In genomic region chr13:59538661-59539060, GRCm38 (mm10) we compare ENCODE assay signal across 21 mouse cellular contexts. TPM values are rescaled to one million over a fixed set of nuclear protein-coding genes. Genes with fewer than 3 reads are reported as not detected.
DNase-seq lines count a peak whose midpoint lies in the region; ATAC-seq and TF ChIP-seq lines count a peak whose summit lies in the region.
"Had no signal": no experiment of that assay in that cellular context is flagged by ENCODE, and none has a peak within 500 bp of the region (broad histone marks: within the 10 kb centered on the region; RNA-seq: fewer than 3 reads in every experiment).

No protein-coding gene starts in this region.

- H3K36me3 ChIP-seq in heart, embryonic 10.5 days, result peaks cover 8% of the 10 kb centered on the region; the same call in 1 of the 2 replicates
- H3K36me3 ChIP-seq in lung, postnatal 0 days (ENCODE audit: insufficient read depth, low read length), result no peaks in the 10 kb centered on the region
- H3K36me3 ChIP-seq: embryonic facial prominence, embryonic 15.5 days; forebrain, embryonic 10.5 days; forebrain, embryonic 12.5 days had no signal

- peak; percentile 62 for DNase-seq in heart, embryonic 10.5 days (ENCODE audit: low spot score)
- no peak for DNase-seq in heart, postnatal 25 days (ENCODE audit: low spot score)
- peak; percentile 39 for DNase-seq in lung, postnatal 0 days (ENCODE audit: low spot score)
- DNase-seq in lung, adult 2 months, result no peak
- DNase-seq: adrenal gland, adult 2 months; adrenal gland, postnatal 10 days; adrenal gland, postnatal 25 days; cerebellum, adult 11 months; cerebellum, adult 18-20 months; cerebellum, adult 8-10 months; cerebellum, adult 9-11 months; cerebellum, postnatal 14 days; cerebellum, postnatal 36 days; embryo, embryonic 11 days had no signal

- no peak overlapping the region for H3K4me2 ChIP-seq in lung, postnatal 0 days (replicated peaks; ENCODE audit: low read depth, low read length)
- H3K4me2 ChIP-seq: embryonic facial prominence, embryonic 13.5 days; embryonic facial prominence, embryonic 15.5 days; forebrain, embryonic 12.5 days had no signal

- no peaks in the 10 kb centered on the region for H3K27me3 ChIP-seq in heart, embryonic 10.5 days (ENCODE audit: insufficient read depth, poor library complexity, severe bottlenecking)
- H3K27me3 ChIP-seq in lung, postnatal 0 days (replicated peaks; ENCODE audit: insufficient read depth, low read length), result no peaks in the 10 kb centered on the region
- H3K27me3 ChIP-seq: embryonic facial prominence, embryonic 13.5 days; embryonic facial prominence, embryonic 15.5 days; forebrain, embryonic 12.5 days had no signal

- no peak overlapping the region for H3K9ac ChIP-seq in lung, postnatal 0 days (replicated peaks; ENCODE audit: low read depth)
- H3K9ac ChIP-seq: embryonic facial prominence, embryonic 13.5 days; embryonic facial prominence, embryonic 15.5 days; forebrain, embryonic 12.5 days had no signal

- ATAC-seq in lung, postnatal 0 days, result peak; percentile 38; the same call in 1 of the 2 replicates
- ATAC-seq: forebrain, embryonic 14.5 days; forebrain, embryonic 16.5 days had no signal

- no peak for TF ChIP-seq CTCF in lung, postnatal 0 days (IDR thresholded peaks at IDR 0.05)
- TF ChIP-seq CTCF in lung, adult 2 months (IDR thresholded peaks at IDR 0.05; ENCODE audit: insufficient read depth, low read length), result no peak

- intact Hi-C loops in heart, postnatal 25 days (cut with DNase I), result no loop called here

- peaks cover 5% of the 10 kb centered on the region; the same call in 1 of the 2 replicates for H3K4me1 ChIP-seq in heart, embryonic 10.5 days
- H3K4me1 ChIP-seq in lung, postnatal 0 days (ENCODE audit: insufficient read depth, low read depth, low read length), result no peaks in the 10 kb centered on the region
- no peaks in the 10 kb centered on the region for H3K4me1 ChIP-seq in lung, adult 2 months (ENCODE audit: control insufficient read depth, insufficient read depth, low read length)
- H3K4me1 ChIP-seq: embryonic facial prominence, embryonic 15.5 days; forebrain, embryonic 10.5 days; forebrain, embryonic 12.5 days had no signal

- H3K4me3 ChIP-seq in heart, embryonic 10.5 days, result no peak overlapping the region
- no peak overlapping the region for H3K4me3 ChIP-seq in lung, postnatal 0 days (ENCODE audit: low read depth, low read length)
- no peak overlapping the region for H3K4me3 ChIP-seq in lung, adult 2 months (replicated peaks; ENCODE audit: extremely low read depth, low read depth, low read length)
- H3K4me3 ChIP-seq: embryonic facial prominence, embryonic 13.5 days; embryonic facial prominence, embryonic 15.5 days; erythroblast, embryonic 14.5 days; forebrain, embryonic 10.5 days; forebrain, embryonic 12.5 days had no signal

- H3K27ac ChIP-seq in heart, embryonic 10.5 days, result no peak overlapping the region
- no peak overlapping the region for H3K27ac ChIP-seq in lung, postnatal 0 days (ENCODE audit: low read length)
- H3K27ac ChIP-seq: embryonic facial prominence, embryonic 13.5 days; embryonic facial prominence, embryonic 15.5 days; forebrain, embryonic 10.5 days; forebrain, embryonic 12.5 days had no signal

- no peaks in the 10 kb centered on the region for H3K9me3 ChIP-seq in heart, embryonic 10.5 days
- H3K9me3 ChIP-seq in lung, postnatal 0 days (ENCODE audit: low read length), result no peaks in the 10 kb centered on the region
- H3K9me3 ChIP-seq: embryonic facial prominence, embryonic 13.5 days; embryonic facial prominence, embryonic 15.5 days; forebrain, embryonic 10.5 days; forebrain, embryonic 12.5 days had no signal

- no peak for TF ChIP-seq POLR2A in lung, adult 2 months (IDR thresholded peaks at IDR 0.05; ENCODE audit: borderline replicate concordance, extremely low read depth, low read depth, low read length)

- WGBS in heart, embryonic 10.5 days, result 93% methylated on average over 5 of the region's 5 CpGs
- WGBS in lung, postnatal 0 days, result 77% methylated on average over 5 of the region's 5 CpGs
- WGBS in lung, adult 2 months, result 83% methylated on average over 5 of the region's 5 CpGs

- no peak for TF ChIP-seq EP300 in lung, postnatal 0 days (IDR thresholded peaks at IDR 0.05)

RNA-seq across cellular contexts. Expression of gene Agtpbp1, which starts 46.4 kb away (rescaled TPM):
- 8.8 and 14.4 TPM in 2 replicates for polyA plus RNA-seq in heart, embryonic 10.5 days (2016; fragmentation: Nextera tagmentation; extraction: Ambion mirVana)
- total RNA-seq in heart, postnatal 25 days (2021), result 100 to 1,000 TPM; 143 to 166 TPM
- polyA plus RNA-seq in lung, postnatal 0 days (2015; fragmentation: Nextera tagmentation; extraction: Ambion mirVana), result 14.1 and 17.3 TPM in 2 replicates
- polyA plus RNA-seq in lung, adult 2 months (2012; rRNA removed), result 5.6 and 9.9 TPM in 2 replicates

RNA-seq across cellular contexts. Expression of gene Naa35, which starts 46.4 kb away (rescaled TPM):
- 78.9 and 92.6 TPM in 2 replicates for polyA plus RNA-seq in heart, embryonic 10.5 days (2016; fragmentation: Nextera tagmentation; extraction: Ambion mirVana)
- 10 to 100 TPM; 78.6 to 96.1 TPM for total RNA-seq in heart, postnatal 25 days (2021)
- polyA plus RNA-seq in lung, postnatal 0 days (2015; fragmentation: Nextera tagmentation; extraction: Ambion mirVana), result 43.3 and 53.5 TPM in 2 replicates
- polyA plus RNA-seq in lung, adult 2 months (2012; rRNA removed), result 19.8 and 32.7 TPM in 2 replicates

Comparison
In these comparisons a context has a peak if more than half of its experiments do, and no peak if none do; other contexts are left out.
1. DNase-seq: peak in heart, embryonic 10.5 days (single experiment) and lung, postnatal 0 days (single experiment); none in heart, postnatal 25 days (single experiment) and lung, adult 2 months (single experiment).